Mouse (Mus musculus) limb, embryonic 14.5 days (tissue): ENCODE results near the gene BC017158. TPM values are rescaled to one million over a fixed set of nuclear protein-coding genes. Genes with fewer than 3 reads are reported as not detected.

Experiments used
- ATAC-seq: fragments of 200-750 bp; cut with Nextera tagmentation; 2 replicates; pipeline ENCODE4 v1.8.0; 2017; ENCODE audit warnings: low read depth, moderate number of reproducible peaks, moderate TSS enrichment; ENCODE audit not compliant: low FRiP score
- DNase-seq: peaks from one replicate; pipeline ENCODE4 v3.0.0-alpha.2; 2015; ENCODE audit warnings: low spot score
- H3K27ac ChIP-seq: fragments of 300-500 bp; sonication (generic); replicated peaks from 2 replicates; pipeline ENCODE4 v1.5.1; 2014; ENCODE audit warnings: low read depth, mild to moderate bottlenecking, low read length, moderate library complexity, mixed read lengths
- H3K27me3 ChIP-seq: fragments of 300-500 bp; sonication (generic); 2 replicates; pipeline ENCODE4 v1.6.1; 2014; ENCODE audit warnings: low read length, mixed read lengths; ENCODE audit not compliant: control insufficient read depth, insufficient read depth
- H3K36me3 ChIP-seq: fragments of 300-500 bp; sonication (generic); 2 replicates; pipeline ENCODE4 v1.6.1; 2014; ENCODE audit warnings: mild to moderate bottlenecking, low read length, moderate library complexity, mixed read lengths; ENCODE audit not compliant: control insufficient read depth, insufficient read depth
- H3K4me1 ChIP-seq: fragments of 300-500 bp; sonication (generic); 2 replicates; pipeline ENCODE4 v1.6.1; 2014; ENCODE audit warnings: antibody characterized with exemption, low read length, mixed read lengths; ENCODE audit not compliant: control insufficient read depth, insufficient read depth
- H3K4me2 ChIP-seq: fragments of 300-500 bp; sonication (generic); replicated peaks from 2 replicates; pipeline ENCODE4 v1.6.1; 2014; ENCODE audit warnings: low read depth, mild to moderate bottlenecking, low read length, moderate library complexity; ENCODE audit not compliant: severe bottlenecking
- H3K4me3 ChIP-seq: fragments of 300-500 bp; sonication (generic); replicated peaks from 2 replicates; pipeline ENCODE4 v1.5.1; 2014; ENCODE audit warnings: low read length
- H3K9ac ChIP-seq: fragments of 300-500 bp; sonication (generic); 2 replicates; pipeline ENCODE4 v1.6.1; 2014; ENCODE audit warnings: mild to moderate bottlenecking, low read depth, low read length, moderate library complexity; ENCODE audit not compliant: severe bottlenecking
- H3K9me3 ChIP-seq: fragments of 300-500 bp; sonication (generic); 2 replicates; pipeline ENCODE4 v1.6.1; 2016; ENCODE audit warnings: low read length; ENCODE audit not compliant: control insufficient read depth
- POLR2A ChIP-seq: fragments of 200-500 bp; IDR thresholded peaks from 2 replicates; pipeline ENCODE4 v1.8.0; 2012; ENCODE audit warnings: inconsistent platforms, mild to moderate bottlenecking, moderate library complexity, borderline replicate concordance; ENCODE audit not compliant: insufficient read depth, insufficient read length; ENCODE audit errors: extremely low read depth
- WGBS: fragments of 180-500 bp; shearing (Covaris S2); extraction: QIAGEN DNeasy Blood & Tissue Kit; methylation state at CpG from one replicate; pipeline ENCODE4 v1.1.7; 2014; 5-methylcytosine and 5-hydroxymethylcytosine counted together
- polyA plus RNA-seq, 2 experiments: library from polyadenylated mRNA; depleted of rRNA in 1 of 2; stranded (reverse) in 1 of 2; unstranded in 1 of 2; fragments of >200 nt; fragmentation: Nextera tagmentation in 1 of 2; extraction: Ambion mirVana in 1 of 2; gene quantifications; 2 replicates each; pipeline versions ENCODE4 v1.2.1 to v1.2.3; 2012 to 2014

BC017158 gene
- polyA plus RNA-seq, 2 experiments: 28.5 to 46.1 TPM

DNA sequence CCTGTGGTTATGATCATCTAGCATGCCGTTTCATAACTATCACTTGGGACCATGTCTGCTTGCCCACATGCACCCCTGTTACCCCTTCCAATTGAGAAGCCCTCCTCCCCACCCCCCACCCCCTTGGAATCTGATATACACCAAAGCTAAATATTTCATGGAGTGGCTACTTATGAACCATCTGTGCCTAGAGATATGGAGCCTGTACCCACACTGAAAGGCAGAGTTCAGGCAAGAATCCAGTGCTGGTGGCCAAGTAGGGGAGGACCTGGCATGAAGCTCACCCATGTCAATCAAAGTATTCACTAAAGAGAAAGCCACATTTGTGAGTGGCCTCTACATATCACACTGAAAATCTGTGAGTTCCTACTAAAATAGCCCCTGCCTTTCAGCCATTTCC lies 11.8 kb upstream of the BC017158 start:
- WGBS: 84% methylated on average over 1 of the region's 1 CpGs

GRCm38 (mm10) chr7:128309216-128309615 lies 11.2 kb upstream of the BC017158 start:
- H3K9ac ChIP-seq: no peak overlapping the region
- H3K27me3 ChIP-seq: no peaks in the 10 kb centered on the region
- ATAC-seq (no peak), DNase-seq (no peak)
- no peaks in the 10 kb centered on the region for H3K9me3 ChIP-seq
- 66% methylated on average over 3 of the region's 3 CpGs for WGBS
- no peak for TF ChIP-seq POLR2A
- H3K4me1 ChIP-seq: no peaks in the 10 kb centered on the region
- H3K4me2 ChIP-seq: no peak overlapping the region
- H3K36me3 ChIP-seq: no peaks in the 10 kb centered on the region
- no peak overlapping the region for H3K4me3 ChIP-seq
- no peak overlapping the region for H3K27ac ChIP-seq

More for the DNA sequence above, 11.8 kb upstream of the BC017158 start:
- Histone ChIP-seq H3K9ac (no peak overlapping the region), H3K4me2 (no peak overlapping the region), H3K36me3 (no peaks in the 10 kb centered on the region), H3K4me1 (no peaks in the 10 kb centered on the region), H3K27me3 (no peaks in the 10 kb centered on the region), H3K9me3 (no peaks in the 10 kb centered on the region), H3K27ac (no peak overlapping the region), H3K4me3 (no peak overlapping the region)
- no peak for TF ChIP-seq POLR2A
- ATAC-seq: no peak
- DNase-seq: no peak

DNA sequence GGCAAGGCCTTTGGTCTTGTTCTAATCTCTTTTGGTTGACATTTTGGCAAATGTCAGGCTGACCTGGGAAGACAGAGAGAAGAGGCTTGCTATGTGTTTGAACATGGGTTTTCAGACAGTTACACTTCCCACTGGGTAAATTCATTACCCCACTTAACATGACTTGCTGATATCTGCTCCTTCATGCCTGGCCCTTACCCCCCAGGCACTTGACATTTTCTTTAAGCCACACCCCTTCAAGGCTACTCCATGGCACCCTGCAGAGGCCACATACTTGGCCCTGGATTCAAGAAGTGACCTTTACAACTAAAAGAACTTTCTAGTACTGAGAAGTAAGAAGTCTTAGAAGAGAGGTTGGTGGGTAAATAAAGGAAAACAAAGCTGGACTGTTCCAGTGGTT lies 9.9 kb upstream of the BC017158 start:
- DNase-seq (no peak), ATAC-seq (no peak)
- Histone ChIP-seq H3K27me3 (no peaks in the 10 kb centered on the region), H3K9ac (no peak overlapping the region), H3K4me2 (no peak overlapping the region), H3K36me3 (no peaks in the 10 kb centered on the region), H3K4me1 (peaks cover 3% of the 10 kb centered on the region; the same call in 1 of the 2 replicates), H3K4me3 (no peak overlapping the region), H3K27ac (no peak overlapping the region), H3K9me3 (no peaks in the 10 kb centered on the region)
- TF ChIP-seq POLR2A: no peak

- no peak for TF ChIP-seq POLR2A
- H3K27ac ChIP-seq: no peak overlapping the region
- peaks cover 3% of the 10 kb centered on the region; the same call in 1 of the 2 replicates for H3K4me1 ChIP-seq
- H3K36me3 ChIP-seq: no peaks in the 10 kb centered on the region
- no peak overlapping the region for H3K4me2 ChIP-seq
- H3K4me3 ChIP-seq: no peak overlapping the region
- H3K9ac ChIP-seq: no peak overlapping the region
- ATAC-seq (peak; percentile 71; the same call in 1 of the 2 replicates), DNase-seq (peak; percentile 61)
- WGBS: 7% methylated on average over 5 of the region's 5 CpGs
- no peaks in the 10 kb centered on the region for H3K9me3 ChIP-seq
- H3K27me3 ChIP-seq: no peaks in the 10 kb centered on the region
These were observed 6.9 kb upstream of the BC017158 start for GRCm38 (mm10) chr7:128304907-128305306.

GRCm38 (mm10) chr7:128304198-128304597 lies 6.2 kb upstream of the BC017158 start:
- TF ChIP-seq POLR2A: no peak
- H3K27ac ChIP-seq: no peak overlapping the region
- H3K4me1 ChIP-seq: peaks cover 3% of the 10 kb centered on the region; the same call in 1 of the 2 replicates
- ATAC-seq: no peak; the same call in 1 of the 2 replicates
- H3K9ac ChIP-seq: no peak overlapping the region
- no peaks in the 10 kb centered on the region for H3K36me3 ChIP-seq
- no peak overlapping the region for H3K4me3 ChIP-seq
- DNase-seq: no peak
- H3K9me3 ChIP-seq: no peaks in the 10 kb centered on the region
- WGBS: 43% methylated on average over 6 of the region's 6 CpGs
- no peaks in the 10 kb centered on the region for H3K27me3 ChIP-seq
- no peak overlapping the region for H3K4me2 ChIP-seq

- Histone ChIP-seq H3K9me3 (no peaks in the 10 kb centered on the region), H3K27ac (no peak overlapping the region), H3K9ac (no peak overlapping the region), H3K4me3 (no peak overlapping the region), H3K36me3 (no peaks in the 10 kb centered on the region), H3K4me1 (peaks cover 15% of the 10 kb centered on the region), H3K4me2 (no peak overlapping the region), H3K27me3 (no peaks in the 10 kb centered on the region)
- WGBS: 70% methylated on average over 3 of the region's 3 CpGs
- DNase-seq (no peak), ATAC-seq (no peak)
- TF ChIP-seq POLR2A: no peak
These were observed 4.2 kb upstream of the BC017158 start for GRCm38 (mm10) chr7:128302151-128302550.
